Mouse (Mus musculus) hindbrain, embryonic 15.5 days (tissue): ENCODE data around the gene 4933402D24Rik. TPM values are rescaled to one million over a fixed set of nuclear protein-coding genes. Genes with fewer than 3 reads are reported as not detected.

Experiments used
- ATAC-seq: fragments of 200-750 bp; cut with Nextera tagmentation; 2 replicates; pipeline ENCODE4 v1.8.0; 2017; ENCODE audit warnings: low read depth, moderate number of reproducible peaks, moderate TSS enrichment; ENCODE audit not compliant: low FRiP score
- H3K27ac ChIP-seq: fragments of 300-500 bp; sonication (generic); replicated peaks from 2 replicates; pipeline ENCODE4 v1.5.1; 2015; ENCODE audit warnings: mild to moderate bottlenecking, inconsistent platforms
- H3K27me3 ChIP-seq: fragments of 300-500 bp; sonication (generic); 2 replicates; pipeline ENCODE4 v1.6.1; 2015; ENCODE audit warnings: control low read depth, inconsistent platforms
- H3K36me3 ChIP-seq: fragments of 300-500 bp; sonication (generic); 2 replicates; pipeline ENCODE4 v1.6.1; 2015; ENCODE audit warnings: control low read depth, inconsistent platforms
- H3K4me1 ChIP-seq: fragments of 300-500 bp; sonication (generic); replicated peaks from 2 replicates; pipeline ENCODE4 v1.6.1; 2015; ENCODE audit warnings: control low read depth, inconsistent platforms
- H3K4me2 ChIP-seq: fragments of 300-500 bp; sonication (generic); 2 replicates; pipeline ENCODE4 v1.6.1; 2015; ENCODE audit warnings: moderate library complexity, mild to moderate bottlenecking, inconsistent platforms
- H3K4me3 ChIP-seq: fragments of 300-500 bp; sonication (generic); 2 replicates; pipeline ENCODE4 v1.5.1; 2015; ENCODE audit warnings: mild to moderate bottlenecking, inconsistent platforms
- H3K9ac ChIP-seq: fragments of 300-500 bp; sonication (generic); 2 replicates; pipeline ENCODE4 v1.6.1; 2015; ENCODE audit warnings: inconsistent platforms
- H3K9me3 ChIP-seq: fragments of 300-500 bp; sonication (generic); 2 replicates; pipeline ENCODE4 v1.6.1; 2016; ENCODE audit warnings: control low read depth, inconsistent platforms
- WGBS: fragments of 180-500 bp; shearing (Covaris S2); methylation state at CpG from one replicate; pipeline ENCODE4 v1.1.7; 2015; 5-methylcytosine and 5-hydroxymethylcytosine counted together
- polyA plus RNA-seq: library from polyadenylated mRNA; unstranded; fragments of >200 nt; fragmentation: Nextera tagmentation; extraction: Ambion mirVana; gene quantifications from 2 replicates; pipeline ENCODE4 v1.2.1, GENCODE M21; 2015

Gene 4933402D24Rik
- polyA plus RNA-seq, 1 experiment from 2014 or later, result 0.32 TPM

GRCm38 (mm10) chr1:63730240-63730771 is 38.8 kb downstream of the 4933402D24Rik start, which contains the start of the genes Mdh1b and Fastkd2:
TSS of gene Mdh1b (minus strand) at chr1:63730318.
TSS of gene Fastkd2 (plus strand) at chr1:63730614.
- Histone ChIP-seq H3K9me3 (no peaks in the 10 kb centered on the region), H3K4me2 (peak within 1 kb of the TSS; percentile 74), H3K36me3 (no peaks in the 10 kb centered on the region), H3K4me1 (peaks cover 29% of the 10 kb centered on the region), H3K9ac (peak within 1 kb of the TSS; percentile 62), H3K27ac (0 out of 2 replicates have a peak within 1 kb of the TSS, but pooled peaks have one; percentile 50), H3K4me3 (peak within 1 kb of the TSS; percentile 63), H3K27me3 (0 out of 2 replicates have a peak, but pooled peaks cover 11% of the 10 kb centered on the region)
- under 1% methylated on average over 31 of the region's 31 CpGs for WGBS
- ATAC-seq, result peak; percentile 94

DNA sequence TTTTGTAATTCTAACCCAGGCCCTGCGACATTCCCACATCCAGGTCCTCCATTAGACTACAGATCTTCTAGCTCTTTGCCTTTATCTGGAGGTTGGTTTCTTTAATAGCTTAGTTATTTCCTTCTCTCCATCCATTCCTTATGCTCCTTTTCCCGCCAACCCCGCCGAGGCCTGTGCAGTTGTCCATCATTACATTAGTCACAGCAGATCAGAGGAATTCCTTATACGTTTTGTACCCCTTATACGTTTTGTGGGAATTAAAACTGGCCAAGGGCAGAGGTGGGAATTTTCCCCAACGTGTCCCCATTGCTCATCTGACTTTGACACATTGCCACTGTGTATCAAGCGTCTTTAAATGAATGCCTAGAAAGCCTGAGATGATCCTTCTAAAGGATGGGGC is 39.3 kb downstream of the 4933402D24Rik start:
- H3K9ac ChIP-seq, result peak overlapping the region; percentile 49
- 0 out of 2 replicates have a peak, but pooled peaks cover 11% of the 10 kb centered on the region for H3K27me3 ChIP-seq
- H3K27ac ChIP-seq, result 0 out of 2 replicates have a peak overlapping the region, but pooled peaks have one; percentile 25
- 41% methylated on average over 8 of the region's 8 CpGs for WGBS
- peaks cover 29% of the 10 kb centered on the region for H3K4me1 ChIP-seq
- H3K4me2 ChIP-seq, result peak overlapping the region; percentile 74
- no peaks in the 10 kb centered on the region for H3K36me3 ChIP-seq
- H3K9me3 ChIP-seq, result no peaks in the 10 kb centered on the region
- peak; percentile 21; the same call in 1 of the 2 replicates for ATAC-seq
- H3K4me3 ChIP-seq, result peak overlapping the region; percentile 63

GRCm38 (mm10) chr1:63720161-63720560 is 48.9 kb downstream of the 4933402D24Rik start:
- H3K27ac ChIP-seq, result no peak overlapping the region
- H3K4me2 ChIP-seq, result no peak overlapping the region
- WGBS, result 87% methylated on average over 7 of the region's 7 CpGs
- no peaks in the 10 kb centered on the region for H3K9me3 ChIP-seq
- no peak overlapping the region for H3K9ac ChIP-seq
- no peaks in the 10 kb centered on the region for H3K27me3 ChIP-seq
- no peaks in the 10 kb centered on the region for H3K4me1 ChIP-seq
- no peak overlapping the region for H3K4me3 ChIP-seq
- H3K36me3 ChIP-seq, result no peaks in the 10 kb centered on the region
- ATAC-seq, result no peak

GRCm38 (mm10) chr1:63708876-63709275 is 60.2 kb downstream of the 4933402D24Rik start:
- H3K4me2 ChIP-seq, result no peak overlapping the region
- ATAC-seq, result no peak
- no peaks in the 10 kb centered on the region for H3K9me3 ChIP-seq
- no peak overlapping the region for H3K4me3 ChIP-seq
- H3K27ac ChIP-seq, result no peak overlapping the region
- H3K27me3 ChIP-seq, result no peaks in the 10 kb centered on the region
- H3K4me1 ChIP-seq, result no peaks in the 10 kb centered on the region
- no peak overlapping the region for H3K9ac ChIP-seq
- no peaks in the 10 kb centered on the region for H3K36me3 ChIP-seq
- 51% methylated on average over 3 of the region's 3 CpGs for WGBS

DNA sequence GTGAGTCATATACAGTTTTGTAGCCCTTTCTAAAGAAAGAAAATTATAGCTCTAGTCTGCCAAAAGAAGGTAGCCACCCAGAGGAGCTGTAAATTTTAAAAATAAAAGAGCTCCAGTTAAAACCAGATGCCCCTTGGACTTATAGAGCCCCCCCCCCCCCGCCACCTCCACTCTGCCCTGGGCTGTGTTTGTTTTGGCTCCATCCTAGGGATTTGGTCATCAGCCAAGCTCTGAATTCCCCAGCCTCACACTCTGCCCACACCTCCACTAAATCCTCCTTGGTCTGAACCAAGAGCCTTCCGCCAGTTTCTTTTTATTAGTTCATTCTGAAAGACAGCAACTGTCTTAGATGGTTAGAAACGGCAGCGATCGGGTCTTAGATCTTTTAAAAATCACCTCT is 63.3 kb downstream of the 4933402D24Rik start:
- 69% methylated on average over 5 of the region's 5 CpGs for WGBS

More for the DNA sequence above, 63.3 kb downstream of the 4933402D24Rik start:
- Histone ChIP-seq H3K4me3 (no peak overlapping the region), H3K9ac (no peak overlapping the region), H3K27ac (no peak overlapping the region), H3K36me3 (no peaks in the 10 kb centered on the region), H3K27me3 (no peaks in the 10 kb centered on the region), H3K9me3 (no peaks in the 10 kb centered on the region), H3K4me2 (no peak overlapping the region), H3K4me1 (no peaks in the 10 kb centered on the region)
- no peak for ATAC-seq

Other genes starting within 250 kb of the 4933402D24Rik start
- not detected in 2 replicates for gene Gm39653, start 153.3 kb downstream of the 4933402D24Rik start, polyA plus RNA-seq
- 0.10 and 0.29 TPM in 2 replicates for gene Dytn, start 82.3 kb downstream of the 4933402D24Rik start, polyA plus RNA-seq
- 0.67 and 0.72 TPM in 2 replicates for gene Mdh1b, start 38.9 kb downstream of the 4933402D24Rik start, polyA plus RNA-seq
- 35.1 and 35.2 TPM in 2 replicates for gene Fastkd2, start 38.7 kb downstream of the 4933402D24Rik start, polyA plus RNA-seq